Mouse (Mus musculus) right cerebral cortex, postnatal 25 days (tissue): ENCODE measurements around the gene Anapc13.

Experiments
- DNase-seq: peaks from one replicate; pipeline ENCODE4 v3.0.0; 2022

Anapc13 gene

DNA sequence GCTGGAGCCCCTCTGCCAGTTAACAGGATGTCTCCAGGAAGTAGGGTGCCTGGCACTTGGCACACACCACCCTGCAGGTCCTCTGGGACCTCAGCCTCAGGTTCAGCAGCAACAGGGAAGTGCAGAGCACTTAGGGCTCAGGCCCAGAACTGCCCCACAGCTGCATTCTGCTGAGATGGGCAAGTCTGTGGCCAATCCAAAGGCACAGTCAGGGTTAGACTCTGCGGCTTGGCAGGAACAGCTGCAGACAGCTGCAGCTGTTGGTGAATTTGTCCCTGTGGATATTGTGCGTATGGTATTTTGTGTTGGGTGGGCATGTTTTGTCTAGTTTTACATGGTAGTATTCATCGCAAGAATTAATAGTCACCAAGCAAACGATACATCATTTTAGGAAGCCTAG lies 6.1 kb downstream of the Anapc13 start:
- DNase-seq = no peak

DNA sequence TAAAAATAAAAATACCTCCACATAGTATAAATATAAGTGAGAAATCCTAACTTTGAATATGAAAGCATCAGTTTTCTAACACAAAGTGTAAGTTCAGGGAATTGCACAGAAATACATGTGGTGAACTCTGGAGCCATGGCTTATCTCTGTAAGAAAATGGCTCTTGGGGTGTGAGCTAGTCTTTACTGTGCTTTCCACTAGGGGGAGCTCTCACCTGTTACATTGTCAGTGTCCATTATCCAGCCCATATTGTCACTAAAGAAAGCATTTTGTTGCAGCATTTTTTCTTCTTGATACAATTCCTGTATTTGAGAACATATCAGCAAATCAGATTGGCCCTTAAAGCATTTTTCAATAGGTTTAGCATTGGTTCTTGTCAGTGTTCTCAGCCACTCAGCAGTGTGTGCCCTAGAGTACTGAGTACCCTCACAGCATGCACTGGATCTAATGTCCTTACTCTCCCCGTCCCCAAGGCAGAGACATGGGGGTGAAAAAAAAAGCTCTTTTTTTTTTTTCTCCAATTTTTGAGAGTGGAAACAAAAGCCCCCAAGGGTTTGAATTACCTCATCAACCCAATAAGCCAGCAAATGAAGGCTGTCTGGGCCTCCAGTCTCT lies 6.9 kb downstream of the Anapc13 start:
- DNase-seq = no peak

DNA sequence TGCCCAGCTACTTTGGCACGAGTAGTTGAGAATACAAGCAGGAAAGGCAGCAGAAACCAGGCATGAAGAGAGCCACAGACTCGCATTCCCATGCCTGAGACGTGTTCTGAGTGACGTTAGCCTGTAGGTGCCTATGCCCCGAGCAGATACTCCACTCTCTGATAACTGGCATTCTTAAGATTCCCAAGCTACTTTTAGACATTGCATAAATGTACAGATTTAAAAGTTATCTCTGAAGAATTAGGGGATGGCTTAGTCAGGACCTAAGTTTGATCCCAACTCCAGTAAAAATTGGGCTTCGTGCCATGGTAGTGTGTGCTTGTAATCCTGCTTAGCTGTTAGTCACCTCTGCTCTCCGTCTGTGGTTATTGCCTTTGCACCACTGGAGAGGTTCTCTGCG lies 8.4 kb downstream of the Anapc13 start:
- DNase-seq = no peak

DNA sequence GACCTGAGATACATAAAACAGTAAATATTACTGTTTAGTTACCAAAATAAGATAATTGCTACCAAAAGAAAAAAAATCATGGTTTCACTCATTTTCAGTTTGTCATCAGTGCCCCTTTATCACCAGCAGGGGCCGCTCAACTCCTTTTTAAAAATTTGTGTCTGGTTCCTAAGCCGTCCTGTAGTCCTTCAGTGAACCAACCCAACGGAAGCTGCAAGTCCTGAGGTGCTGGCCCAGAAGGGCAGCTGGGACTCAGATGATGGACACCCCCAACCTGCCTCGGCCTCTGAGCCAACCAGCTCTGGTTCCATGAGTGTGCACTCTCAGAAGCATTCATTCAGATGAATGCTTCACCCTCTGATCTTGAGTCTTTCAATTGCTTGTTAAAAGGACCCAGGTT lies 10.5 kb downstream of the Anapc13 start:
- peak; percentile 42 for DNase-seq

DNA sequence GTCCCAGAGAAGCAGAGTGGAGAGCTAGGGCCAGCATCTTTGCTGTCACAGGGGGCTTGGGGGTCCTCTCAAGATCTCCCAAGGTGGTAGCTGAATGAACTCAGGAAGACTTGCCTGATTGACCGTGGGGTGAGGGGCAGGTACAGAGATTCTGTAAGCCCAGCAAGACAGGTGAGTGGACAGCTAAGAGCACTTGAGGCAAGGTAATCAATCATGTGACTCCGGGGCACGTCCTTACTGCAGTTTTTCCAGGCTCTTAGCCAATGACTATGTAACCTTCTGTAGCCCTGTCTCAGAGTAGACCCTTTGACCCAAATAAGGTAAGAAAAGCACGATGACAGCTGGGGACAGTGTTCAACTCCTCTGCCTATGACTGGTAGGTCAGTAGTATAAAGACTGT lies 11.0 kb downstream of the Anapc13 start:
- no peak for DNase-seq

DNA sequence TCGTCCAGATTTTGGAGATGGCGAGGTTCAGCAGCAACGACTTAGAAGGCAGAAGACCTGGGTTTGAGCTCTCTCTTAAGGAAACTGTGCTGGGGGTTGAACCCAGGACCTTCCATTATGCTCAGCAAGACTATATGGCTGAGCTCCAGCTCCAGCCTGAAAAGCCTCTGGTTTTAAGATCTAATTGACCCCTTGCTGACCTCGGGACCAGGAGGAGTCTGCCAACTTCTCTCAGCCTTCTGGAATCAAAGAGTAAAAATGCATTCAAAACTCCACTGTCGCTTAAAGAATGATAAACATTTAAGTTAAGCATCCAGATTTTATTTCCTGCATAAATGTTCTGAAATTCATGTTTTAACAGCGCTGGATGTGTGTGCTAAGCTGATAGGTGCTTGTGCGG lies 12.9 kb downstream of the Anapc13 start:
- DNase-seq = no peak

DNA sequence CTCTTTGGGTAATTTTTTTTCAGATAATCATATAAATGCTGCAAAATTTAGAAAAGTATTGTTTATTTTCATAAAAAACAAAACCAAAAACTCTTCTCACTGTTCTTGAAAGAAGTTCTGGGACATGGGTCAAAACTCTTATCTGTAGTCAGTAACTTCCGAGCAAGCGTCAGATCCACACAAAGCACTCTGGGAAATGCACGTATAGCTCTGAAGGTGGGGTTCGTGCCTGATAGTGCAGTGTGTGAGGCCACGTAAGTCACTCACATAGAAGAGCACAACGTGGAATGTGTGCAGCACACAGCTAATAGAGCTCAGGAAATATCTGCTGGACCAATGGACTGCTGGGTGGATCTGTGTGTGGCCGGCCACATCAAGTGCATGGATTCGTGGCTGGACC lies 13.4 kb downstream of the Anapc13 start:
- no peak for DNase-seq

DNA sequence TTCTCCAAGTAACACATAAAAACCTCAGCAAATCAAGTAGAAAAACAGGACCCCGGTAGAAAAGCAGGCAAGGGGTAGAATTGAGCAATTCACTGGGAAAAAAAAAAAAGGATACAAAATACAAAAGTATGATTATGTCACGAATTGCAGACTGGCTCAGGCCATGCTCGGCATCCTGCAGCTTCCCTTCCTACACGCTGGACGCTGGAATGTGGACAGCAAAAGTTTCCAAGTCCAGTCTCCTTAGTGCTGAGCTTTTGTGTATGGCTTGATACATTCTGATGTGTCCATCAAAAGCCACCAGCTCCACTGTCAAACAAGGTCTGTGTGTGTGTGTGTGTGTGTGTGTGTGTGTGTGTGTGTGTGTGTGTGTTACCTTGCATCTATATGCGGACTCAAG lies 15.4 kb downstream of the Anapc13 start:
- DNase-seq = no peak

DNA sequence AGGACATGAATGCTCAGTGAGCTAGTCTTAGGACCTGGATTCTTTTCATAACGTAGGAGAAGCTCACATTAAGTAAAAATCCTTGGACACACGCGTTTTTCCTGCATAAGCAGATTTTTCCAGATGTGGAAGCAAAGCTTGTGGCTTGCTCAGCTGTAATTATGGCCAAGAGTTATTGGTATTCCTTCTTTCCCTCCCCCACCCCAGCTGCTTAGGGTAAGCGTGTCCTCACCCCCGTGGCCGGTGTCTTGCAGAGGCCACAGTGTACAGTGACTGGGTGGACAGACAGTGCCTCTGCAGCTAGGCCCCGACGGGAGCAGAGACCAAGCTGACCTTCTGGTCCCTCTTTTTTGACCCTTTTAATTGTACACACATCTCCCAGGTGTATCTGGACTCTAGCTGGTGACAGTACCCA lies 17.0 kb downstream of the Anapc13 start:
- no peak for DNase-seq

DNA sequence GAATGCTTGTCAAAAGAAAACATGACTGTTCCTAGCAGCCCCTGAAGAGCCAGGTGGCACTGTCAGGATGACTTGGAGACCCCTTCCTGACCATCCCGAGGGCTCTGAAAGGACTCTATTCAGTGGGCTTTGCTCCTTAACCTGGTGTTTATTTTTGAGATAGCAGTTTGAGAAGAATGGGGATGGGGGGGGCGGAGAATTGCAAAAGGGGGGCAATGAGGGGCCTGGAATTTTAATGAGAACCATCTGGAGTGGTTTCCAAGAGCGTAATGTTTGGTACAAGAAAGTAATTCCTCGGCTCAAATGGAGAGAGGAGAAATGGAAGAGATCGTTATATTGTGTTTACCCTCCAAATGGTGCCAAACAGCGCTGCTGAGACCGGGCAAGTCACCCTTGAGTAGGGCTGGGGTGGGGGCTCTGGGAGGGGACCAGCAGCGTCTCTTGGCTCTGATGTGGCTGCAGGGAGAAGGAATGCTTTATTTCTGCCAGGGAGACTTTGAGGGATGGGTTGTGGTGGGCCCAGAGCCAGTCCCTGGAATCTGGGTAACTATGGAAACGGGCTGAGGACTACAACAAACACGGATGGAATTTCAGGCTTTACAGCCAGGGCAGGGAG lies 17.5 kb downstream of the Anapc13 start:
- DNase-seq = peak; percentile 23

DNA sequence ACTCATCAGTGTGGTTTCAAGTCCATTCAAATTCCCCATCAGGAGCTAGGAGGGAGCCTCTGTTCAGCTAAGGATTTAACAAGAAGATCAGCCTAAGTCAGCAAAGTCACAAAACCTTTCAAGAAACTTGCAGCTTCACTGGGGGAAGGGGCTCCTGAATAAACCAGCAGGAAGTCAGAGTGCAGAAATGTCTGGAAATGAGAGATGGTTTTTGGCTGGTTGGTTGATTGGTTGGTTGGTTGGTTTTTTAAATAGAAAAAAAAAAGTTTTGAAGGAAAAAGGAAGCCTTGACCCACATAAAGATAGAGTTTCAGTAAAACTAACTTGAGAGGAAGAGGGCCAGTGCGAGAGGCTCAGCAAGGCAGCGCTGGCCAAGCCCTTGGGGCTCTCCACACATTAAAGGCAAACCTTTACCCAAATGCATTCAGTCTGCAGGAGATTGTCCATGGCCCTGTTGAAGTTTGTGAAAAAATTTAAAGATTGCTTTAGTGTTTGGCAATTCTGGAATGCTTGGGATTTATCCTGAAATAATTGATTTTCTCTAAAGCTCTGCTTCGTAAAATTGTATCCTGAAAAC lies 19.1 kb downstream of the Anapc13 start:
- DNase-seq = no peak

DNA sequence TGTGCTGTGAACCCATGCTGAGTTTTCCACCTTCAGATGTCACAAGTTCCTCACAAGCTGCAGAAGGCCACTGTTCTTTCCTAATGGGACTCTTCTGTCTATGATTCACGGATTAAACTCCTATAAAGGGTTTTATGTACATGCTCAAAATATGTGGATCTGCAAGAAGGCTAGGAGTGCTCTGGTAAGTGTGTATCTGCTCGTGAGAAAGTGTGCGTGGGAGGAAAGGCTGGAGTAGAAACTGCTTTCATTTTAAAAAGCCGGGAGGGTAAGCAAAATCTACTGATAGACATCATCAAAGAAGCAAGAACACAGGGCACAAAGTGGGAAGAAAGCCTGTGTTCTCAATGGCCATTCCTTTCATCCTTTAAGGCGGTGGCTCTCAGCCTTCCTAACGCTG lies 20.9 kb downstream of the Anapc13 start:
- DNase-seq = no peak

DNA sequence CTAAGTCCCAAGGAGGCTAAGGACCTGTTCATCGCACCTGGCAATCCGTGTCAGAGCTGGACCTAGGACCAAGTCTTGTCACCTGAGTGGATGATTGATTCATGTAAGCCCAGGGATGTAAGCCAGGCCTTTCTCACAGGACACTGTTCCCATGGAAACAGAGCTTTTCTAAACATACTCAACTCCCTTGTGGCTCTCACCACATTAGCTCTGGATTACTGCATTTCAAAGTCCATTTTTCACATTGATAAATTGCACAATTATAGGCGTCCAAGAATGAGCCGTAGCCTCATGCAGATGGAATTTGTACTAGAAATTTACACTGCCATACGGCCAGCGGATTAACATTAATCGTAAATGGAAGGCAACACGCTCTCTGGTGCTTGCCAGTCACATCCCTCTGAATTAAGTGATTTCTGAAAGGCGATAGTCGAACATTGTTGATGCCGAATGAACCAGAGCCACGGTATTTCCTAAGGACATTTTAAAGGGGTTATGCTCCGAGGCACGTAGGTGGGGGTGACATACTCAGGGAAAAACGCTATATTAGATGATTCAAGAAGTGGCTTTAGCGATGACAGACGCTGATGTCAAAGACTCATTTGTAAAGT lies 23.9 kb downstream of the Anapc13 start:
- no peak for DNase-seq

DNA sequence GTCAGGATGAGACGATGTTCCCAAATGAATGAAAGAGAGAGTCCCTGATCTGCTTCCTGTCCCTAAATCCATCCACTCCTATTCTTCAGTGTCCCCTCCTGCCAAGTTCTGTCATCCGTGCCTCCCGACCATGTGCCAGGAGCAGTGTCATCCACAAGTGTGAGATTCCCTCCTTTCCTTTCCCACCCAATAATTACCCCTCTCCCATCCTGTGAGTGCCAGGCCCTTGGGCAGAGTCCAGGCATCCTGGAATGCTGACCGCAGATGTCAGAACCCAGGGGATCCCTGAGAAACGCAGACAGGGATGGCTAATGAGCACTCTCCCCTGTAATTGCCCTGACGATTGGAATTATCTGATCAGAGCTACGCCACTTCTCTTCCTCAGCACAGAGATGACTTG lies 24.5 kb downstream of the Anapc13 start:
- DNase-seq = no peak

DNA sequence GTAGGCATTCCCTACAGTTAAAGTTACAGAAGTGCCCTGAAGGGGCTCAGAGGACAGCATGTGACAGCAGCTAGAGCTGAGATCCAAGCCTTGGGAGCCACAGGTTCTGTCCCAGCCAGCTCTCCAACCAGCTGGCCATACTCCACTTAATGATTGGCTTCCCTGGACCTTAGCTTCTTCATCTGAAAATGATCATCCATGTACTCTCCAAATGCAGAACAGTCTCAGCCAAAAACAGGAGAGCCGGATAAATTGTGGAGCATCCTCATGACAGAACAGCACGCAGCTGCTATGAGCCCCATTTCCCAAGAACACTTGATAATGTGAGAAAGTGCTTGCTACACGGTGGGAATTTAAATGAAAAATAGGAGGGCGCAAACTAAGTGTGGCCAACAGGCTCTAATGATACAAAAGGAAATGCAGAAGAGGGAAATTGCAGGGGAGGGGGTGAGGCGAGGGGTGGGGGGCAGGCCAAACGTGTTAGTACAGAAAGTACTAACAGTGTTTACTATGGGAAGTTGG lies 25.2 kb downstream of the Anapc13 start:
- DNase-seq = no peak

DNA sequence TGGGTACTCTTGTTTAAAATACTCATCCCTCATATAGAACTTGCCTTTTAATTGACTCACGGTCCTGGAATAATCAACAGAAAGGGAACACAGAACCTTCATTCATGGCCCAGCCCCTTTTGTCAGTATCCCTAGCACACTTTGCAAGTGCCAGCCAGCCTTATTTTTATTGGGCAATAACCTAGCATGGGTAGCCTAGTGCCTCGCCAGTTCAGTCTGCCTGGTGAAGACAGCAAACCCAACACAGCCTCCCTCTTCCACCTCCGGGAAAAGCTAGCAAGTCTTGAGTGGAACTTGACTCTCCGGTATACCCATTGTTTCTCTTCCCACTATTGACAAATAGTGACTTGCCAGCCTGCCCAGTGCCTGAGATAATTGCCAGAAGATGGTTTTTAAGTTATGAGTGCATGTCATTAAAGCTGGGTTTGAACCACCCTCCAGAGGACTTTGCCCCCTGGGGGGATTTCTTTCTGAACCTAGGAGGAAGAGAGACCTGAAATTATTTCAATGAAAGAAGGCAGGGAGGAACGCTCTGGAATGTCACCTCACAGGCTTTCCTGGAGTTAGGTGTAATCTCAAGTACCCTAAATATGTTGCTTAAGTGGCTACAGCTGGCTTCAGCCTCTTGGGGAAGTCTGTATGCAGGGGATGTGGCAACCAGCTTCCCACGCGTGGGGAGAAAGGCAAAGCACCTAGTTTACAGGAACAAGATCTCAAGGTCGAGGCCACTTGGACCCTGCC lies 30.4 kb downstream of the Anapc13 start:
- DNase-seq = no peak

DNA sequence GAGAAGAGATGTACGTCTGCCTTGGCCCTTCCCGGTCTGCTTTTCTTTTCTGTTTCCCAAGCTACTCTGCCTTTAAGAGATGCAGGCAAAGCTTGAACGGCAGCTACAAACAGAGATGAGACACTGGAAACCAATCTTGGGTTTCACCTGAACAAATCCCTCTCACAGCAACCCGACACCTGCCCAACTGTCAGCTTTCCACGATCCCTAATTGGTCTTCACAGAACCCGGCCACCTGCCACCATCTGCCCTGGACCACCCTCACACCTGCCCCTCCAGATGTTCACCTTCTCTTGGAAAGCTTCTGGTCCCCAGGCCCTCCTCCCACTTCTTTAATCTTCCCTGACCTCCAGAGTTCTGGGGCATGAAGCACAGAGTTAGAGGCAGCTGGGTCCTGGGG lies 42.0 kb downstream of the Anapc13 start:
- DNase-seq = no peak

DNA sequence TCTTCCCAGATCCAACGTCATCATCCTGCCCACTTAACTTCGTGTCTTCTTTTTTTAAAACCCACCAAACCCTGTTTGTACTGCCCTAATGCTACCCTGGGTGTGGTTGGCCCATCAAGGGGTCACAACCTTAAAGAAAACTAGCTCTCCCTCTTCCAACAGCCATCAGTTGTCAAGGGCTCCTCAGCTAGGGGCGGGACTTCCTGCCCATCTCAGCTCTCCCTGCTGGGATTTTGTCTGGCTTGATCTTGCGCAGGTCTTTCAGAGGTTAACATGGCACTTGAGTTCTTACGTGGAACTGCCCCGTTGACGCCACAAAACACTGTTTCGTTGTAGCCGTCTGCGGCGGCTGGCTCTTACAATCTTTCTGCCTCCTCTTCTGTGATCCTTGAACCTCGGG lies 42.8 kb downstream of the Anapc13 start:
- DNase-seq = no peak

DNA sequence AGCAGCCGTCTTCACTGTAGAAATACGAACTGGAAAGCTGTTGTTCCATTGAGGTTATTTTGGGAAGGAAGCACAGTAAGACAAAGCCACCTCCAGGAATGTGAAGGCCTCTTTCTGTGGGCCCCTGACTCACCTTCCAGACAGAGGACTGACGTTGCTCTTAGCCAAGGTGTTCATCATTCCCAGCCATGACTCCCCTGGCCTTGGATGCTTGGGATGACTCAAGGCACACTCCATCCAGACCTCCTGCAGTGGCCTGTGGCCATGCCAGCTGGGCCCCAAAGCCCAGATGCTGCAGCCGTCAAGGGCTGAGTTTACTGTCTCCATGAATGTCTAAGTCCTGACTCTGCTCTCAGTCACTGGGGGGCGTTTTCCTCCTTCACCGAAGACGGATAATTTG lies 47.3 kb downstream of the Anapc13 start:
- no peak for DNase-seq

DNA sequence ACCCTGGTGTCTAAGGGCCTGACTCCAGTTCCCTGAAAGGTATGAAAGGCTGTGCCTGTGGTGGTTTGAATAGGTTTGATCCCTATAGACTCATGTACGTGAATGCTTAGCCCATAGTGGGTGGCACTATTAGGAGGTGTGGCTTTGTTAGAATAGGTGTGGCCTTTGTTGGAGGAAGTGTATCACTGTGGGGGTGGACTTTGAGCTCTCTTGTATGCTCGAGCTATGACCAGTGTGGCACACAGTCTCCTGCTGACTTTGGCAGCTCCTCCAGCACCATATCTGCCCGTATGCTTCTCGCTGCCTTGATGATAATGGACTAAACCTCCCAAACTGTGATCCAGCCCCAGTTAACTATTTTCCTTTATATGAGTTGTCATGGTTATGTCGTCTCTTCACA lies 49.8 kb downstream of the Anapc13 start:
- DNase-seq = no peak

DNA sequence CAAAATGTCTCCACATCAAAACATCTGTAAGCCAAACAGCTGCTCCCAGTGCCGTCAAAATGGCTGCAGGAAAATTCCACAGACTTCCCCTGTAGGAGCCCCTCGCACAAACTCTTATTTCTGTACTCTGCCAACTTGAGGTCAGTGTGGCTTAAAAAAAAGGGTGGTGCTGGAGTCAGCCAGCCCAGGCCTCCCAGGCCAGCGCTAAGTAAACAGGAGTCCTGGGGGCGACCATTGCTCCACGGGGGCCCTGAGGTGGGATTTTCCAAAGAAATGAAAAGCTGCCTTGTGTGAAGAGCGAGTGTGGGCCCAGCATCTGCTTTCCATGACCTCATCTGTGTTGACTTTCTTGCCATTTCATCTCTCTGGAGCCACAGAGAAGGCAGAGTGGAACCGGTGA lies 55.4 kb downstream of the Anapc13 start:
- DNase-seq = no peak
